Mouse (Mus musculus) adrenal gland, adult 2 months (tissue): ENCODE data around the gene Adrm1. TPM values are rescaled to one million over a fixed set of nuclear protein-coding genes. Genes with fewer than 3 reads are reported as not detected.
"Not testable (repeated sequence)": the region's sequence is repeated elsewhere in the genome, so short reads cannot be mapped to it uniquely, and the experiment has no call there.

Source experiments
- DNase-seq: peaks from one replicate; pipeline ENCODE4 v3.0.0; 2021
- long read RNA-seq: library from polyadenylated mRNA; stranded (forward); transcript quantifications from one replicate; pipeline ENCODE4 v2.0.0, GENCODE M21; 2021
- polyA plus RNA-seq: library from polyadenylated mRNA; depleted of rRNA; stranded (reverse); fragments of >200 nt; gene quantifications from 2 replicates; pipeline ENCODE4 v1.2.3, GENCODE M21; 2012; rRNA removed
- total RNA-seq, 2 experiments: library from RNA; stranded (reverse); gene quantifications; 2 replicates each; pipeline ENCODE4 v1.2.3; 2021

The Adrm1 gene
- total RNA-seq (100 to 1,000 TPM; 152 to 183 TPM), polyA plus RNA-seq (280 and 296 TPM in 2 replicates)
- long read RNA-seq, transcript Adrm1-201 (10 exons, 1,535 nt) = major isoform, 180 of 213 reads
- long read RNA-seq, partial matches to known transcripts = 10 of 213 reads
- long read RNA-seq, other reads (novel, unspliced or antisense) = 21 of 213 reads

- peak; percentile 99 for DNase-seq
These were observed at the start of gene Adrm1 for GRCm38 (mm10) chr2:180170806-180171521. TSS of gene Adrm1 (plus strand) at chr2:180171485.

GRCm38 (mm10) chr2:180124192-180124591 lies 47.1 kb upstream of the Adrm1 start:
- no peak for DNase-seq

GRCm38 (mm10) chr2:180126195-180126594 lies 45.1 kb upstream of the Adrm1 start:
- DNase-seq = peak; percentile 71

GRCm38 (mm10) chr2:180127675-180128074 lies 43.6 kb upstream of the Adrm1 start:
- no peak for DNase-seq

GRCm38 (mm10) chr2:180133231-180133630 lies 38.1 kb upstream of the Adrm1 start:
- no peak for DNase-seq

- no peak for DNase-seq
These were observed 37.4 kb upstream of the Adrm1 start for GRCm38 (mm10) chr2:180133911-180134310.

- no peak for DNase-seq
These were observed 35.9 kb upstream of the Adrm1 start for GRCm38 (mm10) chr2:180135414-180135813.

GRCm38 (mm10) chr2:180146091-180146490 lies 25.2 kb upstream of the Adrm1 start:
- DNase-seq = no peak

GRCm38 (mm10) chr2:180147379-180147778 lies 23.9 kb upstream of the Adrm1 start:
- no peak for DNase-seq

- peak; percentile 25 for DNase-seq
These were observed 22.7 kb upstream of the Adrm1 start for GRCm38 (mm10) chr2:180148551-180148950.

GRCm38 (mm10) chr2:180154796-180155195 lies 16.5 kb upstream of the Adrm1 start:
- no peak for DNase-seq

GRCm38 (mm10) chr2:180158627-180159026 lies 12.7 kb upstream of the Adrm1 start:
- DNase-seq = no peak

- DNase-seq = no peak
These were observed 5.4 kb upstream of the Adrm1 start for GRCm38 (mm10) chr2:180165855-180166254.

GRCm38 (mm10) chr2:180166869-180167268 lies 4.4 kb upstream of the Adrm1 start:
- no peak for DNase-seq

GRCm38 (mm10) chr2:180170151-180170805 lies 1.0 kb upstream of the Adrm1 start:
- DNase-seq = no peak

- DNase-seq = no peak
These were observed 311 bp downstream of the Adrm1 start for GRCm38 (mm10) chr2:180171522-180172070.

GRCm38 (mm10) chr2:180172152-180172551 lies 867 bp downstream of the Adrm1 start:
- DNase-seq = no peak

GRCm38 (mm10) chr2:180173163-180173562 lies 1.9 kb downstream of the Adrm1 start:
- DNase-seq = no peak

GRCm38 (mm10) chr2:180173711-180174110 lies 2.4 kb downstream of the Adrm1 start:
- not testable (repeated sequence) for DNase-seq

GRCm38 (mm10) chr2:180174121-180174520 lies 2.8 kb downstream of the Adrm1 start:
- no peak for DNase-seq

GRCm38 (mm10) chr2:180175725-180176124 lies 4.4 kb downstream of the Adrm1 start:
- DNase-seq = no peak

GRCm38 (mm10) chr2:180181542-180181941 lies 10.3 kb downstream of the Adrm1 start:
- DNase-seq = no peak
